Mouse (Mus musculus) cerebellum, adult 9-11 months (tissue): ENCODE data around the gene Nt5e.

Source experiments
- DNase-seq: peaks from one replicate; pipeline ENCODE4 v3.0.0; 2022

Nt5e gene

GRCm38 (mm10) chr9:88404088-88404487 lies 77.1 kb downstream of the Nt5e start:
- no peak for DNase-seq

- DNase-seq, result no peak
These were observed 77.5 kb downstream of the Nt5e start for GRCm38 (mm10) chr9:88404515-88404914.

- no peak for DNase-seq
These were observed 83.0 kb downstream of the Nt5e start for GRCm38 (mm10) chr9:88409978-88410377.

GRCm38 (mm10) chr9:88416752-88417151 lies 89.8 kb downstream of the Nt5e start:
- DNase-seq, result no peak
